ENCODE assay signal across 8 mouse cellular contexts in the genomic region with DNA sequence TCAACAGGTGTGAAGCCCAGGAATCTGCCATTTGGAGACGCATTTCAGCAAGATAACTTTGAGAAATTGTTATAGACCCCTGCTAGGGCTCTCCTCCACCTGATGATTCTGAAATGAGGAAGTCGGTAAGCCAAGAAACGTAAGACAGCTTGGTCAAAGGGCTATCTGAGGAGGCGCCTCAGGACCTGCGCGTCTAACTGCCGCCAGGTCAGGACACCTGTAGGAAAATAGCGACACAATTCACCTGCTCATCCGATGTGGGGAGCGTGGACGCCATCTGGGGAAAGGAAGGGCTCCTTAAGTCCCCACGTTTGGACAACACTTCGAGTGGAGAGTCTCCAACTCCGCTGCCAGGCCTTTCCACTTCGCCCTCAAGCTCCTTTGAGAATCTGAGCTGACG. TPM values are rescaled to one million over a fixed set of nuclear protein-coding genes. Genes with fewer than 3 reads are reported as not detected.
DNase-seq lines count a peak whose midpoint lies in the region; ATAC-seq and TF ChIP-seq lines count a peak whose summit lies in the region.

No protein-coding gene starts in this region.

- WGBS in lung, embryonic 14.5 days, result 4% methylated on average over 16 of the region's 16 CpGs
- WGBS in limb, embryonic 13.5 days, result under 1% methylated on average over 16 of the region's 16 CpGs
- WGBS in neural tube, embryonic 15.5 days, result 2% methylated on average over 16 of the region's 16 CpGs

- H3K4me2 ChIP-seq in lung, embryonic 14.5 days, result peak overlapping the region; percentile 89
- H3K4me2 ChIP-seq in limb, embryonic 13.5 days (replicated peaks), result peak overlapping the region; percentile 94
- H3K4me2 ChIP-seq in neural tube, embryonic 15.5 days, result peak overlapping the region; percentile 82

- no peaks in the 10 kb centered on the region for H3K9me3 ChIP-seq in lung, embryonic 14.5 days (ENCODE audit: low read depth, low read length)
- H3K9me3 ChIP-seq in limb, embryonic 13.5 days, result no peaks in the 10 kb centered on the region
- H3K9me3 ChIP-seq in neural tube, embryonic 15.5 days (replicated peaks), result no peaks in the 10 kb centered on the region

- no peak for TF ChIP-seq CTCF in lung, embryonic 14.5 days (IDR thresholded peaks at IDR 0.05; ENCODE audit: low read depth)
- TF ChIP-seq CTCF in embryonic fibroblast, embryonic 13.5 days (IDR thresholded peaks at IDR 0.05; ENCODE audit: borderline replicate concordance, insufficient read depth, low read length), result no peak

- no peak for TF ChIP-seq POLR2A in embryonic fibroblast, embryonic 13.5 days (IDR thresholded peaks at IDR 0.05; ENCODE audit: low read depth, low read length)

- H3K36me3 ChIP-seq in lung, embryonic 14.5 days (ENCODE audit: insufficient read depth), result peaks cover 11% of the 10 kb centered on the region; the same call in 1 of the 2 replicates
- H3K36me3 ChIP-seq in limb, embryonic 13.5 days, result peaks cover 24% of the 10 kb centered on the region
- peaks cover 16% of the 10 kb centered on the region for H3K36me3 ChIP-seq in neural tube, embryonic 15.5 days

- H3K4me3 ChIP-seq in lung, embryonic 14.5 days (ENCODE audit: low read depth, low read length), result peak overlapping the region; percentile 58
- H3K4me3 ChIP-seq in embryonic fibroblast, embryonic 13.5 days (ENCODE audit: insufficient read depth, low read length), result peak overlapping the region; percentile 70
- peak overlapping the region; percentile 58 for H3K4me3 ChIP-seq in limb, embryonic 13.5 days
- peak overlapping the region; percentile 54 for H3K4me3 ChIP-seq in neural tube, embryonic 15.5 days (replicated peaks)

- peaks cover 4% of the 10 kb centered on the region; the same call in 1 of the 2 replicates for H3K4me1 ChIP-seq in lung, embryonic 14.5 days (ENCODE audit: insufficient read depth)
- H3K4me1 ChIP-seq in embryonic fibroblast, embryonic 13.5 days (ENCODE audit: control insufficient read depth, insufficient read depth, low read length), result no peaks in the 10 kb centered on the region
- H3K4me1 ChIP-seq in limb, embryonic 13.5 days, result peaks cover 14% of the 10 kb centered on the region
- H3K4me1 ChIP-seq in neural tube, embryonic 15.5 days, result peaks cover 21% of the 10 kb centered on the region

- no peaks in the 10 kb centered on the region for H3K27me3 ChIP-seq in lung, embryonic 14.5 days (ENCODE audit: insufficient read depth, low read length)
- no peaks in the 10 kb centered on the region for H3K27me3 ChIP-seq in limb, embryonic 13.5 days
- no peaks in the 10 kb centered on the region for H3K27me3 ChIP-seq in neural tube, embryonic 15.5 days (replicated peaks)

- ATAC-seq in lung, embryonic 14.5 days (ENCODE audit: insufficient read depth), result no peak
- no peak for ATAC-seq in limb, embryonic 13.5 days (ENCODE audit: low FRiP score, low read depth)
- peak; percentile 25 for ATAC-seq in neural tube, embryonic 15.5 days (ENCODE audit: low FRiP score)

- DNase-seq in lung, embryonic 14.5 days, result no peak
- DNase-seq in lung, postnatal 25 days (ENCODE audit: low spot score), result no peak
- DNase-seq in gastrocnemius, postnatal 36 days, result no peak
- DNase-seq in thymus, adult 18-20 months, result no peak
- DNase-seq in kidney, postnatal 4 days, result no peak

- intact Hi-C loops in gastrocnemius, postnatal 36 days (cut with DNase I), result no loop called here

- H3K9ac ChIP-seq in lung, embryonic 14.5 days, result peak overlapping the region; percentile 60
- peak overlapping the region; percentile 74 for H3K9ac ChIP-seq in limb, embryonic 13.5 days
- H3K9ac ChIP-seq in neural tube, embryonic 15.5 days (replicated peaks), result peak overlapping the region; percentile 56

- H3K27ac ChIP-seq in lung, embryonic 14.5 days (ENCODE audit: low read depth), result peak overlapping the region; percentile 60; the same call in 1 of the 2 replicates
- H3K27ac ChIP-seq in embryonic fibroblast, embryonic 13.5 days (ENCODE audit: insufficient read depth, low read length), result no peak overlapping the region
- H3K27ac ChIP-seq in limb, embryonic 13.5 days, result no peak overlapping the region
- peak overlapping the region; percentile 57 for H3K27ac ChIP-seq in neural tube, embryonic 15.5 days (replicated peaks)

RNA-seq across cellular contexts. Expression of a gene that starts 0.4 kb away (rescaled TPM):
- 59.0 and 59.1 TPM in 2 replicates for polyA plus RNA-seq in lung, embryonic 14.5 days (2014; fragmentation: Nextera tagmentation; extraction: Ambion mirVana)
- 47.7 and 62.9 TPM in 2 replicates for polyA plus RNA-seq in embryonic fibroblast, embryonic 13.5 days (2011; ENCODE audit: insufficient read length, low read depth, missing spikeins)
- polyA plus RNA-seq in limb, embryonic 13.5 days (2015; fragmentation: Nextera tagmentation; extraction: Ambion mirVana), result 55.8 and 59.1 TPM in 2 replicates
- polyA plus RNA-seq in neural tube, embryonic 15.5 days (2015; fragmentation: Nextera tagmentation; extraction: Ambion mirVana), result 95.6 and 102 TPM in 2 replicates
- total RNA-seq in gastrocnemius, postnatal 36 days (2021), result 10 to 100 TPM; 30.5 to 33.2 TPM

RNA-seq across cellular contexts. Expression of a gene that starts 12.5 kb away (rescaled TPM):
- polyA plus RNA-seq in lung, embryonic 14.5 days (2014; fragmentation: Nextera tagmentation; extraction: Ambion mirVana), result 6.2 and 6.5 TPM in 2 replicates
- 9.8 TPM in 2 replicates for polyA plus RNA-seq in embryonic fibroblast, embryonic 13.5 days (2011; ENCODE audit: insufficient read length, low read depth, missing spikeins)
- polyA plus RNA-seq in limb, embryonic 13.5 days (2015; fragmentation: Nextera tagmentation; extraction: Ambion mirVana), result 6.1 and 6.4 TPM in 2 replicates
- 12.9 and 13.4 TPM in 2 replicates for polyA plus RNA-seq in neural tube, embryonic 15.5 days (2015; fragmentation: Nextera tagmentation; extraction: Ambion mirVana)
- 1 to 10 TPM; 5.6 to 7.0 TPM for total RNA-seq in gastrocnemius, postnatal 36 days (2021)

RNA-seq across cellular contexts. Expression of a gene that starts 12.6 kb away (rescaled TPM):
- 2.3 and 2.4 TPM in 2 replicates for polyA plus RNA-seq in lung, embryonic 14.5 days (2014; fragmentation: Nextera tagmentation; extraction: Ambion mirVana)
- polyA plus RNA-seq in embryonic fibroblast, embryonic 13.5 days (2011; ENCODE audit: insufficient read length, low read depth, missing spikeins), result not detected in 2 replicates
- polyA plus RNA-seq in limb, embryonic 13.5 days (2015; fragmentation: Nextera tagmentation; extraction: Ambion mirVana), result 4.3 and 6.2 TPM in 2 replicates
- polyA plus RNA-seq in neural tube, embryonic 15.5 days (2015; fragmentation: Nextera tagmentation; extraction: Ambion mirVana), result 2.1 and 2.7 TPM in 2 replicates
- total RNA-seq in gastrocnemius, postnatal 36 days (2021), result not detected

RNA-seq across cellular contexts. Expression of a gene that starts 24.7 kb away (rescaled TPM):
- 1.1 and 1.2 TPM in 2 replicates for polyA plus RNA-seq in lung, embryonic 14.5 days (2014; fragmentation: Nextera tagmentation; extraction: Ambion mirVana)
- 1.5 and 1.8 TPM in 2 replicates for polyA plus RNA-seq in embryonic fibroblast, embryonic 13.5 days (2011; ENCODE audit: insufficient read length, low read depth, missing spikeins)
- 1.6 and 1.8 TPM in 2 replicates for polyA plus RNA-seq in limb, embryonic 13.5 days (2015; fragmentation: Nextera tagmentation; extraction: Ambion mirVana)
- polyA plus RNA-seq in neural tube, embryonic 15.5 days (2015; fragmentation: Nextera tagmentation; extraction: Ambion mirVana), result 2.1 and 2.2 TPM in 2 replicates
- 1 to 10 TPM; 1.2 to 1.6 TPM for total RNA-seq in gastrocnemius, postnatal 36 days (2021)

RNA-seq across cellular contexts. Expression of a gene that starts 36.7 kb away (rescaled TPM):
- 5.8 and 7.2 TPM in 2 replicates for polyA plus RNA-seq in lung, embryonic 14.5 days (2014; fragmentation: Nextera tagmentation; extraction: Ambion mirVana)
- polyA plus RNA-seq in embryonic fibroblast, embryonic 13.5 days (2011; ENCODE audit: insufficient read length, low read depth, missing spikeins), result 1.6 and 2.0 TPM in 2 replicates
- 6.9 and 8.1 TPM in 2 replicates for polyA plus RNA-seq in limb, embryonic 13.5 days (2015; fragmentation: Nextera tagmentation; extraction: Ambion mirVana)
- polyA plus RNA-seq in neural tube, embryonic 15.5 days (2015; fragmentation: Nextera tagmentation; extraction: Ambion mirVana), result 13.4 and 15.3 TPM in 2 replicates
- 1 to 10 TPM; 2.1 to 2.6 TPM for total RNA-seq in gastrocnemius, postnatal 36 days (2021)

Comparison
In these comparisons a context has a peak if more than half of its experiments do, and no peak if none do; other contexts are left out.
1. H3K27ac ChIP-seq: peak in lung, embryonic 14.5 days (single experiment) and neural tube, embryonic 15.5 days (single experiment); none in embryonic fibroblast, embryonic 13.5 days (single experiment) and limb, embryonic 13.5 days (single experiment).
2. Peak in every context shown above with its lines, with median percentiles within 50 percentile points of each other: H3K4me2 ChIP-seq, H3K4me3 ChIP-seq and H3K9ac ChIP-seq.